Mouse (Mus musculus): ENCODE measurements around the gene Slc25a25. TPM values are rescaled to one million over a fixed set of nuclear protein-coding genes. Genes with fewer than 3 reads are reported as not detected.
A peak's percentile ranks its signal among the peaks of the same experiment; 100 is the strongest.

The Slc25a25 gene
- total RNA-seq, 2 experiments from 2014 or later, result 65.2 to 79.1 TPM

- Histone ChIP-seq H3K27ac (no peak overlapping the region), H3K4me3 (no peak overlapping the region)
- no peak for DNase-seq (ENCODE audit: extremely low spot score in 1 of 2, low spot score in 2 of 2)
- TF ChIP-seq CTCF (IDR thresholded peaks at IDR 0.05), result no peak
- intact Hi-C loops (cut with DNase I), result no loop called here
These were observed 38.3 kb downstream of the Slc25a25 start for GRCm38 (mm10) chr2:32412742-32413531.

DNA sequence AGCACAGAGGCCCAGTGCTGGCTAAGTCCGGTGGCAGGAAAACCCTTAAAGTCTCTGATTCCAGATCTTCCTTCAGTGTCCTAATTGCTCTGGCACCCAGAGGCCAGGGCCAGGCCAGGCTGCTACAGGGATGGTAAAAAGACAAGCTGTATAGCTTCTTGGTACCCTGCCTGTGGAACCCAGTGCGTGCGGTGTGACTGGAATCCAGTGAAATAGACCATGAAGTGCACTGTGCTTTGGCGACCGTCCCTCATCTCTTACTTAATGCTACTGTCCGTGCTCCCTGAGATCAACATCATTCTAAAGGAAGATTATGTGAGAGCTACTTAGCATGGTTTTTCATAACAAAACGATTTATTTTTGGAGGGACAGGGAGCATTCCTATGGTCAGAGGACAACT lies 39.8 kb downstream of the Slc25a25 start:
- TF ChIP-seq CTCF (IDR thresholded peaks at IDR 0.05), result no peak
- H3K27ac ChIP-seq, result no peak overlapping the region
- DNase-seq (ENCODE audit: extremely low spot score in 1 of 2, low spot score in 2 of 2), result no peak
- no peak overlapping the region for H3K4me3 ChIP-seq
- intact Hi-C loops (cut with DNase I), result no loop called here

DNA sequence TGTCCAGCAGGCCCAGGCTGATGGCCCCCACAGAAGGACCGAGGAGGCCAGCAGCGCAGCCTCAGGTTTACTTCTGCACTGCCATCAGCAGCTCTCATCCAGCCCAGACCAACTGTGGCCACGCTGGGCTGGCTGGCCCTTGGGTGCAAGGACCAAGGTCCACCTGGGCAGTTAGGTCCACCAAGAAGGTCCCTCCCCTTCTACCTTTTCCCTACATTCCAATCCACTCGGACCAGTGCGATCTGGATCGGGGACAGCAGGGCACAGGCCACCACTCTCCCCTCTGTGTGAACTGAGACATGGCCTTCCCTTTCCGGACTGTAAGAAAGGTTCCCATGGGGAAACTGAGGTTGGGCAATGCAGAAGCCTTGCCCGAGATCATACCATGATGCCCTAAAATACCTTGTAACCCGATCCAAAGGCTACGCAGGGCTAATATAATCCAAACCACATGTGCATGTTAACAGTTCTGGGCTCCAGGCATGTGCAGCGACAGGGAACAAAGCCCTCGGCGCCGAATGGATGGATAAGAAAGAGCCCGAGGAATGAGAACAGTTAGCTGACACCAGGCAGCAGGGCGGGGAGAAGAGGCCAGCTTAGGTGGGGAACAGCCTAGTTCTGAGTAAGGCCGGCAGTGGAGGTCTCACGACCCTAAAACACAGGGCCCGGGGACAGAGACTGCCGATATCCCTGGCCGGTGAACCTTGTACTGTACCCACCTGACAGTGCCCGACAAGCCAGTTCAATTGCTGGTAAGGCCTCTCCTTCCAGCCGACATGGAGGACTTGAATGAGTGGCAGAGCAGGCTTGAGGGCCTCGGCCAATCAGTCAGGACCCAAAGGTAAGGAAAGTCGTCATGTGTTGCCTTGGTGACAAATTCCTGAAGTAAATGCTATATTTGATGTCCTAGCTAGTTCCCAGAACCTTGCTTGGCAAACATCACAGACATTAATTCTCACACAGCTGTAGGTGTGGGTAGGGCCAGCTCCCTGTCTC lies 42.5 kb downstream of the Slc25a25 start:
- intact Hi-C loops (cut with DNase I), result no loop called here
- no peak for TF ChIP-seq CTCF (IDR thresholded peaks at IDR 0.05)
- H3K27ac ChIP-seq, result no peak overlapping the region
- H3K4me3 ChIP-seq, result no peak overlapping the region
- no peak for DNase-seq (ENCODE audit: extremely low spot score in 1 of 2, low spot score in 2 of 2)

DNA sequence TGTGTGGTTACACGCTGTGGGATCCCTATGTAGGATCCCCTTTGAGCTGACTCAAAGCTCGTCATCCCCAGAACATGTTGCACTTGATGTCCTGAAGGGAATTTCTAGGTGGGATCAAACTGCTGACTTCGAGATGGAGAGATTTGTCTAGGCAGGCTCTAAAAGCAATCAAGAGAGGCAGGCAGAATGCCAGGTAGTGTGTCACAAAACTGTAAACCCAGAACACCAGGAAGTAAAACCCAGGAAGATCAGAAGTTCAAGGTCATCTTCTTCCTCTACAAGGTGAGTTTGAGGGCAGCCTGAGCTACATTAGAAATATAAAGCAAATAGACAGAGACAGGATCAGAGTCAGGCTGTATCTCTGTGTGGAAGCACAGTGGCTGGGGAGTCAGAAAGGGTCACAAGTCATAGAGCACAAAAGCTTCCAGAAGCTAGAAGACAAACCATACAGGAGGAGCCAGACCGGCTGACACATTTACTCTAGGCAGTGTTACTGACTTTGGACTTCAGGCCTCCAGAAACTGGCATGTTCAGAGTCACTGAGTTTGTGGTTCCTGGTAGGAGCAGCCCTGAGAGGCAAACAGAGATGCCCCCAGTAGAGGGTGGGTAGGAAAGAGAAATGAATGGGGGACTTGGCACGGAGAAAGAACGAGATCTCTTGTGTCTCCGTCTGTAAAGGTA lies 44.0 kb downstream of the Slc25a25 start:
- intact Hi-C loops (cut with DNase I), result no loop called here
- Histone ChIP-seq H3K4me3 (no peak overlapping the region), H3K27ac (no peak overlapping the region)
- TF ChIP-seq CTCF (IDR thresholded peaks at IDR 0.05), result no peak
- DNase-seq (ENCODE audit: extremely low spot score in 1 of 2, low spot score in 2 of 2), result no peak

DNA sequence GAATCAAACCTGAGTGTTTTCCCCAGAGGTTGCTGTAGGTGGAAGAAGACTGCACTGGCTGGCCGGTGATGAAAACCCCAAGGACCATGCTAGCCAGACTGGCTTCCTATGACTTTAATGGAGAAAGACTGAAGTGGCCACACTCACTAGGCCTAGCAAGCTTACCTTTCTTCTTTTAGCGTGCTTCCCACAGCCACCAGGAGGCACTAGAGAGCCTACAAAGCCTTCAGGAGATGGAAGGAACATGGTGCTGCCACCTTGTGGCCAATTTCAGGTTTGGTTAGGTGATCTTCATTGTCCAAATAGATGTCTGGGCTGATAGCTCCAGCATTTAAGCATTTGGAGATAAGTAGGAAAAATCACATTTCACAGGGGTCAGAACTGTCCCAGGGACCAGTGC lies 46.6 kb downstream of the Slc25a25 start:
- TF ChIP-seq CTCF (IDR thresholded peaks at IDR 0.05), result no peak; the same call in none of the 2 replicates
- DNase-seq (ENCODE audit: extremely low spot score in 1 of 2, low spot score in 2 of 2), result peak; percentile 91 to 95
- intact Hi-C loops (cut with DNase I), result loop anchor here (1.0 kb wide), 1 partner anchor 83 kb away; no protein-coding TSS in a partner anchor
- Histone ChIP-seq H3K27ac (no peak overlapping the region), H3K4me3 (no peak overlapping the region)

DNA sequence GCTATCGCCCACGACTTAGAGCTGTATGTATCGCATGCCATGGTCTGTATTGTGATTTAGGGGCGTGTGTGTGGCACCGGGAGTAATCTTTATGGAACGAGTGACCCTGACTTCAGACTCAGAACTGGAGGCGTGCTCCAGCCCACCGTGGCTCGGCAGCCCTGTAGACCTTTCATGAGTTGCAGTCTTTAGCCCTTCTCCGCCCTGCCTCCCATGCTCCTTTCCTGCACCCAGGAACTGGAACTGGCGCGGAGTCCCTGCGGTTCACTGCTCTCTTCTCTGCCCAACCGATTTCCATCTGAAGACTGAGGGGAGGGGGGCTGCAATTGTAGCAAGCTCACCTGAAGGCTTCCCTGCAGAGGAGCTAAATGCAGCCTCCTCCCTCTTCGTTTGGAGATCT lies 54.5 kb downstream of the Slc25a25 start:
- Histone ChIP-seq H3K27ac (peak overlapping the region; percentile 97), H3K4me3 (peak overlapping the region; percentile 84)
- DNase-seq (ENCODE audit: extremely low spot score in 1 of 2, low spot score in 2 of 2), result no peak
- TF ChIP-seq CTCF (IDR thresholded peaks at IDR 0.05), result no peak
- intact Hi-C loops (cut with DNase I), result loop anchor here (2.0 kb wide), 2 partner anchors 34 to 170 kb away; no protein-coding TSS in a partner anchor

- no peak; the same call in 1 of the 2 replicates for TF ChIP-seq CTCF (IDR thresholded peaks at IDR 0.05)
- Histone ChIP-seq H3K27ac (peak overlapping the region; percentile 97), H3K4me3 (peak overlapping the region; percentile 84)
- peak; percentile 91 to 92 for DNase-seq (ENCODE audit: extremely low spot score in 1 of 2, low spot score in 2 of 2)
- intact Hi-C loops (cut with DNase I), result loop anchor here (2.0 kb wide), 2 partner anchors 33 to 171 kb away; no protein-coding TSS in a partner anchor
These were observed 55.2 kb downstream of the Slc25a25 start for GRCm38 (mm10) chr2:32395946-32396621.

DNA sequence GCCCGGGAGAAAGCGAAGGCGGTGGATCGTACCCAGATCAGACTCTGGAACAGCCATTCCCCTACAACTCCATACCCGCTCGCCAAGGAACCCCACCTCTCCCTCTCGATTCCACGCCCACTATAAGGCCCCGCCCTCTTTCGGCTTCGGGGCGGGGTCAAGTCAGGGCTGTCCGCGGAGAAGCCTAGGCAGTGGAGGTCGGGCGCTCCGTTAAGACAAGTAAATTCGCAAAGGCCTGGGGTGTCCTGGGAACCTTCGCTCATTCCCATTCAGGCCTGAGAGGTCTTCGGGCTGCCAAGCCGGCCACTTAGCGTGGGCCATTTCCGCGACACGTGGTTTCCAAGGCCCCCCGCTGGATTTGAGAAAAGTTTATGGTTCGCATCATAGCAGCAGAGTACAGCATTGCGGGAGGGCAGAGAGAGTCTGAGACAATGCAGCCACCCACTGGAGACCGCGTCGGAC lies 55.7 kb downstream of the Slc25a25 start, which contains the start of gene Ptges2:
Gene Ptges2 (plus strand): TSS at position 413 of the 462 bp plus-strand sequence.
- intact Hi-C loops (cut with DNase I), result no loop called here
- peak within 1 kb of the TSS; percentile 97 for H3K27ac ChIP-seq
- DNase-seq (ENCODE audit: extremely low spot score in 1 of 2, low spot score in 2 of 2), result peak; percentile 85 to 91
- H3K4me3 ChIP-seq, result peak within 1 kb of the TSS; percentile 84
- no peak for TF ChIP-seq CTCF (IDR thresholded peaks at IDR 0.05)

DNA sequence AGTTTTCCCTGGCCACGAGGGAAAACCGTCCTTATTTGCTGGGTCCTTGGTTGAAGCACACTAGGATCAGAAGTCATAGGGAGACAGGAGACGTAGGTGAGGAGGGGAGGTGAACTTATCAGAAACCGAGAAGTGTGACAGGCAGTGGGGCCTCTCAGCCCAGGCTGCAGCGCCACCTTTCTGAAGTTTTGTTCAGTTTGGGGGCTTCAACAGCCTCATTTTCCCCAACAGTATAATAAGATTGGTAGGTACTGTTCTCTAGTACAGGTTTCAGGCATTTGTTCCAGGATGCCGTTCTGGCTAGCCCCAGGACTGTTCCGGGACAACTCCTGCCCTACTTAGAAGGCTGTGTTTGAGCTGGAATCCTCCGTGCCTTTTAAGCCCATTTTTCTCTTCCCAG lies 56.3 kb downstream of the Slc25a25 start:
- peak overlapping the region; percentile 97 for H3K27ac ChIP-seq
- H3K4me3 ChIP-seq, result peak overlapping the region; percentile 84
- no peak for DNase-seq (ENCODE audit: extremely low spot score in 1 of 2, low spot score in 2 of 2)
- peak; percentile 53 for TF ChIP-seq CTCF (IDR thresholded peaks at IDR 0.05)
- intact Hi-C loops (cut with DNase I), result no loop called here

- no peak for DNase-seq (ENCODE audit: extremely low spot score in 1 of 2, low spot score in 2 of 2)
- intact Hi-C loops (cut with DNase I), result no loop called here
- TF ChIP-seq CTCF (IDR thresholded peaks at IDR 0.05), result no peak
- Histone ChIP-seq H3K27ac (no peak overlapping the region), H3K4me3 (no peak overlapping the region)
These were observed 59.2 kb downstream of the Slc25a25 start for GRCm38 (mm10) chr2:32392063-32392462.

DNA sequence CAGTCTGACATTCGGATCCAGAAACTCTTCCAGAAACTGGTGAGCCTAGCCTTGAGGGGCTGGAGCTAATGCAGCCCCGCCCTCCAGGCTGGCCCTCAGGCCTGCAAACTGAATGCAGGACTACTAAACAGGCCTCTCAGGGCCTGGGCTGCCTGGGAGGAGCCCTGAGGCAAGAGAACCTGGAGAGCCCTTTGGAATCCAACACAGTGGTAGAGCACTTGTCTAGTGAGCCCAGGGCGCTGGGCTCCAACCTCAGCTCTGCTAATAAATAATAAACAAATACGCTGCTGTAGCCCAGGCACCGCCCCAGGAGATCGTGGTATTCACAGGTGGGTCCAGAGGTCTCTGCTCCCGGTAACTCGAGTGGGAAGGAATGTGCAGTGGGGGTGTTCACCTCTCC lies 60.4 kb downstream of the Slc25a25 start:
- Histone ChIP-seq H3K27ac (no peak overlapping the region), H3K4me3 (no peak overlapping the region)
- DNase-seq (ENCODE audit: extremely low spot score in 1 of 2, low spot score in 2 of 2), result no peak
- no peak for TF ChIP-seq CTCF (IDR thresholded peaks at IDR 0.05)
- intact Hi-C loops (cut with DNase I), result no loop called here

Measured in left cerebral cortex, adult 2 months (tissue).